Mouse (Mus musculus) heart, adult 9 months (tissue): ENCODE data around the gene Ltv1.
A peak's percentile ranks its signal among the peaks of the same experiment; 100 is the strongest.
"Not testable (repeated sequence)": the region's sequence is repeated elsewhere in the genome, so short reads cannot be mapped to it uniquely, and the experiment has no call there.

Experiments
- DNase-seq, 2 experiments: peaks; one replicate each; pipeline ENCODE4 v3.0.0; 2022; ENCODE audit warnings: low spot score in 2 of 2

Gene Ltv1

DNA sequence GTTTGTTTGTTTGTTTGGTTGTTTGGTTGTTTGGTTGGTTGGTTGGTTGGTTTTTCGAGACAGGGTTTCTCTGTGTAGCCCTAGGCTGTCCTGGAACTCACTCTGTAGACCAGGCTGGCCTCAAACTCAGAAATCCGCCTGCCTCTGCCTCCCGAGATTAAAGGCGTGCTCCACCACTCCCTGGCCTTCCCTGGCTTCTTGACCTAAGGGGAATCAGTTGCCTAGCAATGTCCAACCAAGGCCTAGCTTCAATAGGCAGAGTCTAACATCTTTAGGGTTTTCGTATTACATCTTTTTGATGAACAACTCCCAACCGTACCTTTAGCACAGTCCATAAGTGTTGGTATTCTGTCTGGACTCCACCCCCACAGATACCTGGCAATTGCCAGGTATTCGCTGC is 528 bp upstream of the Ltv1 start:
- not testable (repeated sequence) for DNase-seq

- DNase-seq: no peak
These were observed 3.1 kb downstream of the Ltv1 start for GRCm38 (mm10) chr10:13189881-13190280.

- DNase-seq: no peak
These were observed 6.2 kb downstream of the Ltv1 start for GRCm38 (mm10) chr10:13186754-13187153.

DNA sequence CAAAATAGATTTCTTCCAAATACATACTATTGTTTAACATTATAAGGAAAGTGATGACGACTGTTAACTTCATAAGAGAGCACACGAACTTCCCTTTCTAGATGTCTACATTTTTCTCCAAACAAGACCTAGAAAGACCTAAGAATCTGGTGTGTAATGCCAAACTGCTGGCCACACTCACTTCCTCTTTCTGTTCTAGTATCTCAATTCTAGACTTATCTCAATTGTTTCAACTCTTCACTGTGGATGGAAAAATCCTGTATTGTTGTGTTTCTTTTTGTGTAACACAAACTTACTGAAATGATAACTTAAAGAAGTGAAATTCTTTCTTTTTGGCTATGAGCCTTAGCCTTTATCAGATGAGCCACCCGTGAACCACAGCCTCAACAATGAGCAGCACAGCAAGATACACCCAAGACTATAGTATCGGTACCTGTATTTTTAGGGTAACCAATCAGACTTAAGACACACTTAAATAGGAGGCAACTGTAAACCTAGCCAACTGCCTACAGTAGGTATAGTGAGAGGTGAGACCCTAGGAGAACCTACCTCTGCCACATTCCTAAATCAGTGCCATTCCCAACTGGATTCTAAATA is 8.7 kb downstream of the Ltv1 start:
- no peak for DNase-seq

- no peak for DNase-seq
These were observed 12.8 kb downstream of the Ltv1 start for GRCm38 (mm10) chr10:13180211-13180610.

GRCm38 (mm10) chr10:13177973-13178624 is 14.9 kb downstream of the Ltv1 start, which contains the start of gene Zc2hc1b:
Gene Zc2hc1b, minus strand, starts transcription at chr10:13178023.
- no peak for DNase-seq

GRCm38 (mm10) chr10:13175866-13176265 is 17.1 kb downstream of the Ltv1 start:
- no peak for DNase-seq

DNA sequence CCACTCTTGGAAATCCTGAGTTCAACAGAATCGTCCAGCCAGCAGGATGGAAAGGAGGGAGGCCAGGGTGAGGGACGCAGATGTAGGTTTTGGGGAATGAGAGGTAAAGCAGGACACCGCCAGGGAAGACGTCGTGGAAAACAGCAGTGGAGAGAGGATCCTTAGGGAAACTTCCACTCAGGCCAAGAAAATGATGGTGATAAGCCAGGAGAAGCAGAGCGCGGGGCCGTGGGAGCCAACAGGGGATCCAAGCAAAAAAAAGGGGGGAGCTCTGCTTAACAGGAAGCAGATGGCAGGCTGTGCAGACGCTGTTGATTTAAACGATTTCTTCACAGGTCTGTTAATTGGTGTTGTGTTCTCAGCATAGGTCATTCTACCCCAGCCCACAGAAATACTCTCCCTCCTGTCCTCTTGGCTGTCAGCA is 20.2 kb downstream of the Ltv1 start:
- DNase-seq: no peak

DNA sequence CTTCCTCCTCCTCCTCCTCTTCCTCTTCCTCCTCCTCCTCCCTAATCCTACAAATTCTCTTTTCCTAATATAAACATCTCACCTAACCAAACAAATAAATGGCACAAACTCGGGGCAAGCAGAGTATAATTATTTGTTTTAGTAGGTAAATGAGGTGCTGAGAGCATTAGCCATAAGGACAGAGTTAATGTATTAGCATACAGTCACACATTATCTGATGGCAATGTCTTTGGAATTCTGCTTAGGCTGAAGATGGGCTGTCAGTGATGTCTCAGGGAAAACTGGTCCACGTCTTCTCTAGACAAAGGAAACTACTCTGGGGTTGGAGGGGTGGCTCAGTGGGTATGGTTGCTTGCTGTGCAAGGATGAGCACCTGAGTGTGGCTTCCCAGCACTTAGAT is 21.5 kb downstream of the Ltv1 start:
- no peak for DNase-seq

DNA sequence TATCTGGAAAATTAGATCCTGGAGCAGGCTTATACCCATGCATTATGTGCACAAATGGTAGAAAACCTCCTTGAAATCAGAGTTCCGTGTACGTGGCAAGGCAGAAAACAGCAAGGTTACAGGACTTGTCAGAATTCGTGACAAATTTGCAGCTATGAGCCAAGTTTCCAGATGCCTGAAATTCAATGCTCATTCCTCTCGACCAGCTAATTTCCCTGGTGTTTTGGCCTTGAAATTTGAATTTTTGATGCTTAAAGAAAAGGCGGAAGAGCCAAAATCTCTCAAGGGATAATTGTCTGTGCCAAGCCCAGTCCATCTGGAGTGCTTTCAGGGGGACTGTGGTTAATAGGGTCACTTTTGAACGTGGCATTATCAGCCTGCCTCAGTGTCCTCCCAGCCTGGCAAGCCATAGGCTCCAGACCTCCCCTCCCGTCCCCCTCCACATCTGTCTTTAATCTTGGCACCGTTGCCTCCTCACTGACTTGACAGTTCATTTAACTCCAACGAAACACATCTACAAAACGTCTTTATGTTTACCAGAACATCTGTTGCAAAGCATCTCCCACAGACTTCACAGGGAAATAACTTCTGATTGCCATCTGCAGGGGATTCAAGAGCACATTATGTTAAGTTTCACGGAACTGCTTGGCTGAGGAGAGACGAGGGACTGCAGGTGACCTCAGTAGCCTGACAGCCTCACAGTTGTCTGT is 22.1 kb downstream of the Ltv1 start:
- DNase-seq: no peak

DNA sequence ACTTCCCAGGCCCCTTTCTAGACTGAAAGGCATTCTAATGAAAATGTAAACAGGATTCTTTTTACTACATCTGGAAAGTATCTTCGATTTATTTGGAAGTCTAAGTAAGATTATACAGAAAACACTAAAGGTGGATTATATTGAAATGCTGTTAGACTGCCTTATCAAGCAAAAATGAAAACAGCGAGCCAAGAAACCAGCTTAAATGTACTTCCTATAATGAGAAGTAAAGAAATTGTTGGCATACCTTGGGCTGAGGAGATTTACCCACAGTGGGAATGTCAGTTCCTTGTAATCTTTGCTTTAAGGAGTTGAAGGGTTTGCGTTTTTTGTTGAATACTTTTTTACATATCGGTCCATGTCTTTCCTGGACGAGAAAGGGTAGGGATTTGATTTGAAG is 24.5 kb downstream of the Ltv1 start:
- DNase-seq: no peak

- DNase-seq: no peak
These were observed 30.9 kb downstream of the Ltv1 start for GRCm38 (mm10) chr10:13162031-13162430.

DNA sequence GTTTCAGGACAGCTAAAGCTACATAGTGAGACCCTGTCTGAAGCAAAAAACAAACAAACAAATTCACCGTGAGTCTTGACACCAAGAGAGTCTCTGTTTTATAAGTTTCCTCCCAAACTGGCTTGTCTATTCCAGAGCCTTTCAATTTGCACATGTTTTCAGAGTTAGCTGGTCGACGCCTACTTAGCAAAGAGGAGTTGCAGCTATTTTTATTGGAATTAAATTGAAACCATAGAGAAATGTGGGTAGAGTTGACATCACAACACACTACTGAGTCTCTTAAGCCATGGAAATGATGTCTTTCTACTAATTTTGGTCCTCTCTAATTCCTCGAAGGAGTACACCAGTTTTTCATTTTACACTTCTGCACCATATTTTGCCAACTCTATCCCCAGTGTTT is 32.1 kb downstream of the Ltv1 start:
- DNase-seq: no peak

GRCm38 (mm10) chr10:13155377-13155776 is 37.6 kb downstream of the Ltv1 start:
- DNase-seq: no peak

- DNase-seq: no peak
These were observed 40.1 kb downstream of the Ltv1 start for GRCm38 (mm10) chr10:13152811-13153364.

- DNase-seq: peak in 1 of 2 experiments; percentile 6
These were observed 41.6 kb downstream of the Ltv1 start for GRCm38 (mm10) chr10:13151353-13151752.

DNA sequence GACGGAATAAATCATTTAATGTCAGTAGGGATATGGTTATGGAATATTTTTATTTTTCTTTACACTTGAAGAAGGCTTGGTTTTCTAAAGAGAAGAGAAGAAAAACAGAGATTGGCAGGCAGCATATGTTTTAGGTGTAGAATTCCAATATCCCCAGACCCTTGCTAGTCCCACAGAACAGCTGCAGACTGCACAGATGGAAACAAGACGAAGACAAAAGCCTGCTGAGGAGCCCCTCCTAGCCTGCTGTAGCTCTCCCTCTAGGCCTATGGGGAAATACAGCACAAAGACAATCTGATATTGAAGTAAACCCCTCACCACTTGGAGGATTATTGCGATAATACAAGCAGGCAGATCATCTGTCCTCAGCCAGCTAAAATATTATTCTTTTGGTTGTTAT is 42.5 kb downstream of the Ltv1 start:
- DNase-seq: no peak

DNA sequence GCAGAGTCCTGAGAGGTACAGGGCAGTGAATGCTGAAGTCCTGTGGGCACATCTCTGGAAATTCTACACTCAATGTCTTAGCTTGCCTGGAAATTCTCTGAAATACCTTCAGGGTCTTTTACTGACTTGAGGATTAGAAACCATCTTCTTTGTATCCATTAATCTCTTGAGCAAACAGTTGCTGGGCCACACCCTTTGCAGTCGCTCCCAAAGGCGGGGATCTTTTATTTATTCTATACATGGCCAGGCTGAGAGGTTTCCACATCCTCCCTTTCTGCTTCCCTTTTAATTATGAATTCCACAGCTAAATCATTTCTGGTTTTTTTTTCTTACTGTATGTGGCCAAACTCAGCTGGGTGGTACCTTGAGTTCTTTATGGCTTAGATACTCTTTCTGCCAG is 52.5 kb downstream of the Ltv1 start:
- DNase-seq: no peak

DNA sequence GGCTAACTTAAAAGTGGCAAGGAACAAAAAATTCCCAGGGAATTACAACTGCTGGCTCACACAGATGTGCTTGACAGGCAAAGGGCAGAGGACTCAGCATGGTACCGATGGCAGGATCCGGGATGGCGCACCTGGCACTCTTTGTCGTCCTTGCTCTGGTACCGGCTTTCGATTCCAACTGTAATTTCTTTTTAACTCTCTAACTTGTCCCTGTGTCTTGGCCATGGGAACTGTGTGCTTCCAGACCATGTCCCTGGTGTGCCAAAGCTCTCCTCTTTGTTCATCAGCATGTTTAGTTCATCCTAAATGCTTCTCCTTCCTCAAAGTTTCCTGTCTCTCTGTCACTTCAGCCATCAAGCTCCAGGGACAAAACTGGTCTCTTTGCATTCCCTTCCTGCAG is 55.1 kb downstream of the Ltv1 start:
- DNase-seq: no peak

- DNase-seq: no peak
These were observed 57.2 kb downstream of the Ltv1 start for GRCm38 (mm10) chr10:13135751-13136150.

- no peak for DNase-seq
These were observed 57.7 kb downstream of the Ltv1 start for GRCm38 (mm10) chr10:13135276-13135675.

DNA sequence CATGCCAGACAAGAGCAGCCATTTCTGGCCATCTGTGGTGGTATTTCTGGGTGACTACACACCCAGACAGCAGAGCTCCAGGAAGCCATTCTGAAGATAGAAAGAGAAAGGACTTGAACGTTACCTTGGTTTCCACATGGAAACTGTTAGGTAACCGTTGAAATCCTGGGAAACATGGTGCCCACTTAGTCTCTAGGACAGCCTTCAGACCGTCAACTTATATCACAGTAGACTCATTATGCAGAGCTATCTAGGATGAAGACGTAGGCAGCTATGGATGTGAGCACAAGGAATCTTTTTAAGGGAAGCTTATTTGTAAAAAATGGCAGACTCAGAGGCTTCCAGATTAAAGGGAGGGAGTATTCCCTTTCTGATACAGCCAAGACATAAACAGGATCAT is 59.1 kb downstream of the Ltv1 start:
- no peak for DNase-seq
